Mouse (Mus musculus) MEL (cell line): ENCODE results near the gene Palm3.

Experiments
- CTCF ChIP-seq, 3 experiments: IDR thresholded peaks in 2 of 3; conservative IDR thresholded peaks in 1 of 3; 2 replicates each; pipeline ENCODE4 v1.5.1; 2011 to 2012; ENCODE audit warnings: low read length in 3 of 3, low read depth in 2 of 3, mild to moderate bottlenecking in 2 of 3, improper control_type of control experiment in 1 of 3, inconsistent platforms in 1 of 3, mixed read lengths in 1 of 3, moderate library complexity in 1 of 3; ENCODE audit not compliant: control insufficient read depth in 1 of 3, insufficient read depth in 1 of 3, poor library complexity in 1 of 3, severe bottlenecking in 1 of 3
- GATA1 ChIP-seq: IDR thresholded peaks from 2 replicates; pipeline ENCODE4 v1.6.1; 2011; ENCODE audit warnings: low read depth, low read length, improper control_type of control experiment
- KAT2A ChIP-seq: conservative IDR thresholded peaks from 2 replicates; pipeline ENCODE4 v1.6.1; 2012; ENCODE audit warnings: low read depth, low read length, improper control_type of control experiment, inconsistent platforms
- MEF2A ChIP-seq: IDR thresholded peaks from 2 replicates; pipeline ENCODE4 v1.6.1; 2014; ENCODE audit warnings: low read depth, mild to moderate bottlenecking, inconsistent platforms, low read length, improper control_type of control experiment; ENCODE audit not compliant: poor library complexity, insufficient replicate concordance, severe bottlenecking; ENCODE audit errors: extremely low read depth
- MYC ChIP-seq: IDR thresholded peaks from 2 replicates; pipeline ENCODE4 v1.6.1; 2011; ENCODE audit warnings: low read depth, mild to moderate bottlenecking, low read length, improper control_type of control experiment, moderate library complexity
- POLR2A ChIP-seq, 2 experiments: IDR thresholded peaks; 2 replicates each; pipeline ENCODE4 v1.6.1; 2011 to 2012; ENCODE audit warnings: low read length in 2 of 2, mild to moderate bottlenecking in 2 of 2, control low read depth in 1 of 2, improper control_type of control experiment in 1 of 2, low read depth in 1 of 2, moderate library complexity in 1 of 2; ENCODE audit not compliant: control insufficient read depth in 1 of 2, insufficient read depth in 1 of 2, poor library complexity in 1 of 2
- TCF12 ChIP-seq: IDR thresholded peaks from 2 replicates; pipeline ENCODE4 v1.6.1; 2014; ENCODE audit warnings: low read depth, mild to moderate bottlenecking, inconsistent platforms, low read length, improper control_type of control experiment, moderate library complexity
- USF2 ChIP-seq, 2 experiments: IDR thresholded peaks; 2 replicates each; pipeline ENCODE4 v1.6.1; 2011 to 2012; ENCODE audit warnings: improper control_type of control experiment in 2 of 2, low read length in 2 of 2, borderline replicate concordance in 1 of 2, inconsistent platforms in 1 of 2, low read depth in 1 of 2, mild to moderate bottlenecking in 1 of 2; ENCODE audit not compliant: insufficient read depth in 1 of 2

DNA sequence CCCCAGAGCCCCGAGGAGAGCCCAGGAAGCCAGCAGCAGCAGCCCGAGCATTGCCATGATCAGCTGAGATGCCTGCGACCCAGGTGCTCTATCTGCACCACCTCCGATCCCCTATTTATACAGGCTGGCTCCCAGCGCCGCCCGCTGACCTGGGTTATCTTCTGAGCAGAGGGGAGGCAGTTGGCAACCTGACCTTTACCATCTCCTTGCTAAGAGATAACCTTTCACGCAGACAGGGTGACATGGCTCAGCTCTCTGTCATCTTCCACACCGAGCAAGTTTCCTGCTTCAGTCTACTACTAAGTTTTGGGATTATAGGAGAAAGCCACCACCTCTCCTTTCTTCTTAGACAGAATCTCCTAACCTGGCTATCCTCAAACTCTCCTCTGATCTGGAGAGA is 23.6 kb downstream of the Palm3 start, which contains the start of gene Rln3:
- TF ChIP-seq CTCF (IDR thresholded peaks at IDR 0.05 in 2 of 3, conservative IDR thresholded peaks at IDR 0.05 in 1 of 3; ENCODE audit: control insufficient read depth in 1 of 3, insufficient read depth in 1 of 3, low read depth in 2 of 3, low read length in 3 of 3, poor library complexity in 1 of 3, severe bottlenecking in 1 of 3) (no peak), KAT2A (no peak), TCF12 (no peak), MYC (no peak), GATA1 (no peak), POLR2A (IDR thresholded peaks at IDR 0.05; ENCODE audit: control insufficient read depth in 1 of 2, insufficient read depth in 1 of 2, low read depth in 1 of 2, low read length in 2 of 2, poor library complexity in 1 of 2) (no peak), USF2 (IDR thresholded peaks at IDR 0.05; ENCODE audit: borderline replicate concordance in 1 of 2, insufficient read depth in 1 of 2, low read depth in 1 of 2, low read length in 2 of 2) (no peak), MEF2A (no peak)
